Mouse (Mus musculus) embryonic facial prominence, embryonic 11.5 days (tissue): ENCODE data around the gene Taldo1. TPM values are rescaled to one million over a fixed set of nuclear protein-coding genes. Genes with fewer than 3 reads are reported as not detected.

ENCODE experiments used
- ATAC-seq: fragments of 200-750 bp; cut with Nextera tagmentation; replicated peaks from 2 replicates; pipeline ENCODE4 v1.8.0; 2017; ENCODE audit warnings: low read depth; ENCODE audit not compliant: insufficient number of reproducible peaks, low FRiP score, low TSS enrichment
- DNase-seq: peaks from one replicate; pipeline ENCODE4 v3.0.0-alpha.2; 2015; ENCODE audit warnings: low spot score
- H3K27ac ChIP-seq: fragments of 300-500 bp; sonication (generic); replicated peaks from 2 replicates; pipeline ENCODE4 v1.5.1; 2014; ENCODE audit warnings: mild to moderate bottlenecking, low read depth, low read length, control low read depth
- H3K27me3 ChIP-seq: fragments of 300-500 bp; sonication (generic); 2 replicates; pipeline ENCODE4 v1.6.1; 2014; ENCODE audit warnings: mild to moderate bottlenecking, low read length, moderate library complexity, mixed read lengths; ENCODE audit not compliant: control insufficient read depth, insufficient read depth
- H3K36me3 ChIP-seq: fragments of 300-500 bp; sonication (generic); replicated peaks from 2 replicates; pipeline ENCODE4 v1.6.1; 2014; ENCODE audit warnings: low read depth, mild to moderate bottlenecking, low read length, moderate library complexity, mixed read lengths; ENCODE audit not compliant: control insufficient read depth, insufficient read depth
- H3K4me1 ChIP-seq: fragments of 300-500 bp; sonication (generic); 2 replicates; pipeline ENCODE4 v1.6.1; 2014; ENCODE audit warnings: low read length, mixed read lengths; ENCODE audit not compliant: control insufficient read depth, insufficient read depth
- H3K4me2 ChIP-seq: fragments of 300-500 bp; sonication (generic); 2 replicates; pipeline ENCODE4 v1.6.1; 2014; ENCODE audit warnings: low read depth, mild to moderate bottlenecking, control low read depth, low read length, moderate library complexity
- H3K4me3 ChIP-seq: fragments of 300-500 bp; sonication (generic); 2 replicates; pipeline ENCODE4 v1.5.1; 2014; ENCODE audit warnings: low read depth, low read length, control low read depth
- H3K9ac ChIP-seq: fragments of 300-500 bp; sonication (generic); replicated peaks from 2 replicates; pipeline ENCODE4 v1.6.1; 2014; ENCODE audit warnings: mild to moderate bottlenecking, control low read depth, low read length
- H3K9me3 ChIP-seq: fragments of 300-500 bp; sonication (generic); replicated peaks from 2 replicates; pipeline ENCODE4 v1.6.1; 2016; ENCODE audit warnings: mild to moderate bottlenecking, low read length, inconsistent platforms, mixed read lengths; ENCODE audit not compliant: control insufficient read depth
- WGBS: fragments of 180-500 bp; shearing (Covaris S2); extraction: QIAGEN DNeasy Blood & Tissue Kit; methylation state at CpG from one replicate; pipeline ENCODE4 v1.1.7; 2014; 5-methylcytosine and 5-hydroxymethylcytosine counted together
- polyA plus RNA-seq: library from polyadenylated mRNA; unstranded; fragments of >200 nt; fragmentation: Nextera tagmentation; extraction: Ambion mirVana; gene quantifications from 2 replicates; pipeline ENCODE4 v1.2.1, GENCODE M21; 2014

Gene Taldo1
- polyA plus RNA-seq, 1 experiment from 2014 or later, result 364 TPM

DNA sequence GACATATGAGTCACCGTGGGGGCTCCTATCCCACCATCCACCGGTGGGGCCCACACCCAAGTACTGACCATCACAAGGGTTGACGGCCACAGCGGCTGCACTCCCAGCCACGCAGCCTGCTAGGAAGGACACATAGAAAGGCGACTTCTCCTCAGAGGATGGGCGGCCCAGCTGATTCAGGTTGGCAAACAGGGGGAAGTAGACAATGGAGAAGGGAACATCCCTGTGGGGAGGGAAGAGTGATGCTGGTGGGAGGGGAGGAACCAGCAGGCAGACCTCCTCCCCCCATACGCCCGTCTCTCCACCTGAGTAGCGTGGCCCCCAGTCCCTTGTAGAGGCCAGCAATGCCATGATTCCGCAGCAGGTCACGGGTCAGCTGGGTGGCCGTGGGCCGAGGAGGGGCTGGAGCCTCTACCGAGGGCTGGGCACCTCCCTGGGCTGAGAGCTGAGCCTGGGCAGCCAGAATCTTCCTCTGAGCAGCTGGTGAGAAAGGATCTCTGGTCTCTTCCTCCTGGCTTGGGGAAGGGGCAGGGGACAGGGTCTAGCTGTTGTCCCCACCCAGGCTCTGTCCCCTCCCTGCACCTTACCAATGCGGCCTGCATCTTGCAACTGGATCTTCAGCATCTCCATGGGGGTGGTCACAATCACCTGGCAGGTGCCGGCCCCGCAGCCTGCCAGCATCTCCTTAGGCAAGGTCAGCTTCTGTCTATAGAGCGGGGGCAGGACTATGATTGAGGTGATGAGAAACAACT lies 39.6 kb downstream of the Taldo1 start:
- WGBS, result 92% methylated on average over 19 of the region's 19 CpGs
- Histone ChIP-seq H3K4me2 (no peak overlapping the region), H3K9me3 (no peaks in the 10 kb centered on the region), H3K27me3 (no peaks in the 10 kb centered on the region), H3K36me3 (peaks cover 2% of the 10 kb centered on the region; the same call in 1 of the 2 replicates), H3K4me1 (peaks cover 5% of the 10 kb centered on the region; the same call in 1 of the 2 replicates), H3K9ac (no peak overlapping the region), H3K4me3 (no peak overlapping the region), H3K27ac (no peak overlapping the region)
- ATAC-seq (no peak), DNase-seq (no peak)

DNA sequence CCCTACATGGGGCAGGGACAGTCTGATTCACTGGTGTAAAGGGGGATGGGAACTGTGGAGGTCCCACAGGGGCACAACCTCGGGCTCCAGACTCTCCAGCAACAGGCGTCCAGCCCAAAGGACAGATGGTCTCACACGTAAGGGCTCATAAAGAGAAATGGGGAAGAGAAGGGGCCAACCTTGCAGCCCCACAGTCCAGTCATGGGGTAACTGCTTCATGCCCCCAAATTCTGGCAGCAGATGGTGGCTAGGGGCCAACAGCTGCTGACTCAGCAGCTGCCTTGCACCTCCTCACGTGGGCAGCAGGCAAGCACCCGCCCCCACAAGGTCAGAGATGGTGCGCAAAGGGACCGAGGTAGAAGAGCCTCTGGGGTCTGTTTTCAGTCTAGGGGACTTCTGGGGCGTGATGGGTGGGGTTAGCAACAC lies 40.2 kb downstream of the Taldo1 start:
- H3K4me3 ChIP-seq, result no peak overlapping the region
- no peak overlapping the region for H3K4me2 ChIP-seq
- H3K4me1 ChIP-seq, result peaks cover 5% of the 10 kb centered on the region; the same call in 1 of the 2 replicates
- no peaks in the 10 kb centered on the region for H3K9me3 ChIP-seq
- H3K36me3 ChIP-seq, result peaks cover 2% of the 10 kb centered on the region; the same call in 1 of the 2 replicates
- no peak overlapping the region for H3K27ac ChIP-seq
- WGBS, result 86% methylated on average over 8 of the region's 8 CpGs
- DNase-seq, result no peak
- no peaks in the 10 kb centered on the region for H3K27me3 ChIP-seq
- no peak overlapping the region for H3K9ac ChIP-seq
- ATAC-seq, result no peak

DNA sequence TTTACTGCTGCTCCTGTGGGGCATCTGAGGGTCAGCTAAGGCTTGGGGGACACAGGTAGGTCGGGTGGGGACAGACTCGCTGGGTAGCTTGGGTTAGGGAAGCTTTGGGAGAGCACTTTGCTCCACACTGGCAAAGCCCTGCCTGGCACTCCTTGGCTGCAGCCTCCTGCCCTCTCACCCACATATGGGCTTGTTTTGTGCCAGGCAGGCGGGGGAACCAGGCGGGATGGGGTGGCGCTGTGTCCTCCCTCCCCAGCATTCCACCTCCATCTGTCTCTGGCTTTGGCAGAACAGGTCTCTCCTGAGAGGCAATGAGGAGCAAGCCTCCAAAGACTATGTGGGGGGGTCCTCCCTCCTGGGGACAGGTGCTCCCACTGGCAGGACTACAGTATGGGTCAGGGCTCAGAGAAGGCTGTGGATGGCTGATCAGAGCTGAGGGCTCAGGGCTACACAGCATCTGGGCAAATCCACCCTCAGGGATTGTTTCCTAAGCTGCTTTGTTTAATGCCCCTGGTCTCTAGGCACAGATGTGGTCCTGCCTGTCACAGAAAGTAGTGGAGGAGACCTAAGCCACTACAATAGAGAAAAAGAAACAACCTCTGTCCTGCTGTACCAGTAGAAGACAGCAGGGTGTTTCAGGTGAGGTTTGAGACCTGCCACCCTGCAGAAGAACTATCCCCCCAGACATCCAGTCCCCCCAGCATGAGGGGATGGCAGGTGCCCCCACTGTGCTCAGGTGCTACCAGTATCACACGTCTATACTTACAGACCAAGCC lies 40.9 kb downstream of the Taldo1 start:
- DNase-seq (no peak), ATAC-seq (no peak)
- Histone ChIP-seq H3K4me1 (peaks cover 5% of the 10 kb centered on the region; the same call in 1 of the 2 replicates), H3K27me3 (no peaks in the 10 kb centered on the region), H3K36me3 (peaks cover 2% of the 10 kb centered on the region; the same call in 1 of the 2 replicates), H3K4me2 (no peak overlapping the region), H3K4me3 (no peak overlapping the region), H3K9me3 (no peaks in the 10 kb centered on the region), H3K9ac (no peak overlapping the region), H3K27ac (no peak overlapping the region)
- WGBS, result 86% methylated on average over 6 of the region's 6 CpGs

DNA sequence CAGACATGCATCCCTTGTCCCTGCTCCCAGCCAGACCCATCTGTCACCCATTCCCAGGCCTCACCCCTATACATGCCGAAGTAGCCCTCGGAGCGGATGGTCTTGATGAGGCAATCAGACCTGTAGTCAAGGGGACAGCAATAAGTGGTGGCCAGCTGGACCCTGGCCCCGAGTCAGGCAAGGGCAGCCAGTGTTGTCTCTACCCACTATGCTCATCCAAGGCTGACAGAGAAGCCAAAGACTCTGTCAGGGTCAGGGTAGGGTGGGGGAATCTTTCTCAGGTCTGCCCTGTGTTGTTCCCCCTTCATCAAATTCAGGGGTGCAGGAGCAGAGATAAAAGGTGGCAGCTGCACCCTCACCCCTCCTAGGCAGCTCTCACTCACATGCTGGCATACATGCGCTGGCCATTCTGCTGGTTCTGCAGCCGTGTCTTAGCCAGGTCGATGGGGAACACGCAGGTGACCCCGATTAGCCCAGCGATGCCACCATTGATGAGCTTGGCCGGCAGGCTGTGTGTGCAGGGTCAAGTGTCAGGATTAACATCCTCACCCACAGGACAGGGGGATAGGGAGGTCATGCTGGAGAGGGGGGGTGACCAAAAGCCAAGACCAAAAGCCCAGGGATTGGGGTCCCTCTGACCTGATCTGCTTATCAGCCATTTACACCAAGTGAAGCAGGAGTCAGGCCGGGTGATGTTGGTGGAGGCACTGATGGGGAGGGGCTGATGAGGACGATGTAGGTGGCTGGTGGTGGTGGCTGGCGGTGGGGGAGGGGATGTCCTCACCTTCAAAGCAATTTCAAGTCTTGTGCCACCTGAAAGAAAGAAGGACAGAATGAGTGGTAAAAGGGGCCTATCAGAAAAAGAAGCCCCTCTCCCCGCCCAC lies 41.8 kb downstream of the Taldo1 start:
- Histone ChIP-seq H3K4me3 (peak overlapping the region; percentile 38), H3K4me2 (peak overlapping the region; percentile 81), H3K9me3 (no peaks in the 10 kb centered on the region), H3K27ac (no peak overlapping the region), H3K27me3 (no peaks in the 10 kb centered on the region), H3K36me3 (peaks cover 2% of the 10 kb centered on the region; the same call in 1 of the 2 replicates), H3K9ac (peak overlapping the region; percentile 54), H3K4me1 (peaks cover 5% of the 10 kb centered on the region; the same call in 1 of the 2 replicates)
- WGBS, result 77% methylated on average over 15 of the region's 15 CpGs
- DNase-seq (no peak), ATAC-seq (no peak)

DNA sequence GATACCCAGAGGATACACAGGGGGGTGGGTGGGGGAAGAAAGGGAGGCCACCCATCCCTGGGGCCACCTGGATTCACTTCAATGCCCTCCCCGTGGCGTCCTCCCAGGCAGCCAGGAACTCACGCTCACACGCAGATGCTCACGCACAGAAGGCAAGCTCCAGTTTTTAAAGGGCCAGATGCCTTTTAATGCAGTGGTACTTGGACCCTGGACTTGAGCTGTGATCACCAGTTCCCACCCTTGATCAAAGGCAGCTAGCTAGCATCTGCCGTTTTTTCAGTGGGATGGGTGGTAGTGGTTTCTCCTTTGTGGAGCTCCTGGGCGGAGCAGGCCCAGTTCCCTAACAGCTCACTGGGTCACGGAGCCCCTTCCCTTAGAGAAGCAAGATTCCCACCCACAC lies 42.5 kb downstream of the Taldo1 start:
- Histone ChIP-seq H3K27ac (no peak overlapping the region; the same call in 1 of the 2 replicates), H3K4me3 (peak overlapping the region; percentile 38), H3K27me3 (no peaks in the 10 kb centered on the region), H3K9me3 (no peaks in the 10 kb centered on the region), H3K4me2 (peak overlapping the region; percentile 81), H3K9ac (peak overlapping the region; percentile 54), H3K4me1 (no peaks in the 10 kb centered on the region; the same call in 1 of the 2 replicates), H3K36me3 (peaks cover 2% of the 10 kb centered on the region)
- DNase-seq (peak; percentile 77), ATAC-seq (no peak)
- WGBS, result 13% methylated on average over 8 of the region's 8 CpGs

DNA sequence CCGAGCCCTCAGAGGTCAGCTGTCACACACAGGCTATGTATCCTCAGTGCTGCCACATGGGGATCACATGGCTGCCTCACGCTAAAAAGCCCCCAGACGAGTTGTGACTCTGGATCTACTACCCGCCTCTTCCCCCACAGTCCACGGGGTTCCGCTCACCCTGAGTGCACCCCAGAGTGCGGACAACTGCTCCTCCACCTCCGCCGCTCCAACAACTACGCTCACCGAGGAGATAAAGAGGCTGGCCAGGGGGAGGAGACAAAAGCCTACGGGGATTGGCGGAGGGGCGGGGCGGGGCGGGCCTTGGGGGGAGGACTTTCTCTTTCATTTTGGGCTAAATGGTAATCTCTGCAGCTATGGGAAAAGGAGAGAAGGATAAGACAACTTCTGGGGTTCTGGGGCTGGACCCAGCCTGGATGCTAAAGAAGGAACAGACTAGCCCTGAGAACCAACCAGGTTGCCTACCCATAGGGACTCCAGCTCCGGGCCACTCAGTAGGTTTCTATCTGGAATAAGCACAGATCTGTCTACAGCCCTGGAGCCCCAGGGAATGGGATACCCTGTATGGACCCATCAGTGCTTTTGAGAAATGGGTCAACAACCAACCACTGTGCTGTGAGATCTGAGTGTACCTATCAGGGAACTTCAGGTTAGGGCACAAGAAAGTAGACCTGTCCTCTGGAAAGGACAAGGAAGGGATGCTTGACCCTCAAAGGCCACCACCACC lies 43.3 kb downstream of the Taldo1 start:
- peak overlapping the region; percentile 43 for H3K9ac ChIP-seq
- peaks cover 2% of the 10 kb centered on the region for H3K36me3 ChIP-seq
- no peaks in the 10 kb centered on the region for H3K27me3 ChIP-seq
- no peak overlapping the region for H3K27ac ChIP-seq
- peak overlapping the region; percentile 81 for H3K4me2 ChIP-seq
- ATAC-seq (no peak), DNase-seq (peak; percentile 58)
- H3K4me1 ChIP-seq, result no peaks in the 10 kb centered on the region; the same call in 1 of the 2 replicates
- H3K9me3 ChIP-seq, result no peaks in the 10 kb centered on the region
- H3K4me3 ChIP-seq, result peak overlapping the region; percentile 38
- WGBS, result 7% methylated on average over 17 of the region's 17 CpGs

DNA sequence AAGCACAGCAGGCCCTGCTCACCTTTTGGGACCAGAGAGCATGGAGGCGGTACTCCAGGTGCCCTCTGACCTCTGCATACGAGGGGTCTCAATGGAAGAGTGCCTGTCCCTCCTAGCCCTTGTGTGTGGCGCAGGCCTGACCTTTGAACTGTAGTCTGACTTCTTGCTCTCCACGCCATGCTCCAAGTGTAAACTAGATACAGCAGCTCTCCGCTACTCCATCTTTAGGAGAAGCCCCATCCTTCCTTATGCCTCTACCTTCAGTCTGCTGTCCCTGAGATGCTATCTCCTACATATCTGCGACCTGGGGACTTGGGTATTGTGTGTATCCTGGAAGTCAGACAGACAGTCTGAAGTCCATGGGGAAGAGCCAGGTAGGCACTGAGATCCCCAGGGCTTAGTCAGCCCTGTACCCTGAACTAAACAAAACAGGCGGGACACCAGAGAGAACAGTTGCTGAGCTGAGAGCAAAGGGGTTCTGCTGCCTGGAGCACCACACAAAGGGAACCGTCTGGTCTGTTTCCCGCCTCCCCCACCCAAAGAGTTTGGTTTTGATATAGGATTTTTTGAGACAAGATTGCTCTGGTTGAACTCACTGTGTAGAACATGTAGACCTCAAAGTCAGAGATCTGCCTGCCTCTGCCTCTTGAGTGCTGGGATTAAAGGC lies 44.0 kb downstream of the Taldo1 start:
- Histone ChIP-seq H3K27ac (no peak overlapping the region), H3K4me1 (no peaks in the 10 kb centered on the region; the same call in 1 of the 2 replicates)
- DNase-seq, result no peak

More for the DNA sequence above, 44.0 kb downstream of the Taldo1 start:
- Histone ChIP-seq H3K4me2 (no peak overlapping the region; the same call in none of the 2 replicates), H3K27me3 (no peaks in the 10 kb centered on the region), H3K9ac (no peak overlapping the region), H3K9me3 (no peaks in the 10 kb centered on the region), H3K4me3 (no peak overlapping the region), H3K36me3 (peaks cover under 1% of the 10 kb centered on the region)
- no peak for ATAC-seq
- 75% methylated on average over 9 of the region's 9 CpGs for WGBS
